Mouse (Mus musculus) liver, embryonic 14.5 days (tissue): ENCODE data around the gene Syne3.

ENCODE experiments used
- CTCF ChIP-seq: IDR thresholded peaks from 2 replicates; pipeline ENCODE4 v1.5.1; 2016; ENCODE audit warnings: antibody characterized with exemption, low read depth, control low read depth
- EP300 ChIP-seq: IDR thresholded peaks from 2 replicates; pipeline ENCODE4 v1.6.1; 2016; ENCODE audit warnings: antibody characterized with exemption, low read depth

- no peak for TF ChIP-seq CTCF
- no peak for TF ChIP-seq EP300
Measured at GRCm38 (mm10) chr12:104947911-104948310, 61.7 kb downstream of the Syne3 start.
